Mouse (Mus musculus): ENCODE results near the gene Rrbp1. TPM values are rescaled to one million over a fixed set of nuclear protein-coding genes. Genes with fewer than 3 reads are reported as not detected.

The Rrbp1 gene
- total RNA-seq, 1 experiment from 2014 or later = 169 TPM

- no peak for ATAC-seq (replicated peaks in 1 of 2; ENCODE audit: insufficient read depth in 1 of 2, low FRiP score in 2 of 2, low TSS enrichment in 1 of 2, low read depth in 1 of 2, poor library complexity in 2 of 2, severe bottlenecking in 2 of 2)
Observed at GRCm38 (mm10) chr2:143909230-143909629, 101.8 kb downstream of the Rrbp1 start.

- no peak for ATAC-seq (replicated peaks in 1 of 2; ENCODE audit: insufficient read depth in 1 of 2, low FRiP score in 2 of 2, low TSS enrichment in 1 of 2, low read depth in 1 of 2, poor library complexity in 2 of 2, severe bottlenecking in 2 of 2)
Observed at GRCm38 (mm10) chr2:143904896-143905295, 106.2 kb downstream of the Rrbp1 start.

- no peak for ATAC-seq (replicated peaks in 1 of 2; ENCODE audit: insufficient read depth in 1 of 2, low FRiP score in 2 of 2, low TSS enrichment in 1 of 2, low read depth in 1 of 2, poor library complexity in 2 of 2, severe bottlenecking in 2 of 2)
Observed at GRCm38 (mm10) chr2:143903376-143904045, 107.6 kb downstream of the Rrbp1 start.

DNA sequence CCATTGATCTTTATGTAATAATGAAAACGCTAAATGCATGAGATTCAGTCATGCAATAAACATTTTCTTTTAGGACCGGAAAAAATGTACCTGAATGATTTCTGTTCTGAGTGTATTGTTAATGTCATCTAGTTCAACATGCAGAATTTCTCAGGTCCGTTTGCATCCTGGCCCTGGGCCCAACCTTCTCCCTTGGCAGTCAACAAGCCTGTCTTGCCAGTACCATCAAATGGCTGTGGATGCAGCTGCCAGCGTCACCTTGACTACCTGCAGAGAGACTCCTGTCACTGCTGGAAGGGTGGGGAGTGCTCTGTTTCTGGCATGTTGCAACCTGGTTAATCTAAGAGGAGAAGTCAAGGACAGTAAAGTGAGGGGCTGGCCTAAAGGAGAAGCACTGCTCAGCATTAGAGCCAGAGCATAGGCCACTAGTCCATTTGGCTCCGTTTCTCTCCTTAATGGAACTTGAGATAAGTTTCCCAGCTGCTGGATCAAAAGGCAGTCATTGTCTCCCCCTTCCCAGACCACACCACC, 110.2 kb downstream of the Rrbp1 start:
- ATAC-seq (replicated peaks in 1 of 2; ENCODE audit: insufficient read depth in 1 of 2, low FRiP score in 2 of 2, low TSS enrichment in 1 of 2, low read depth in 1 of 2, poor library complexity in 2 of 2, severe bottlenecking in 2 of 2) = no peak

GRCm38 (mm10) chr2:143899470-143900220, 111.4 kb downstream of the Rrbp1 start:
- ATAC-seq (replicated peaks in 1 of 2; ENCODE audit: insufficient read depth in 1 of 2, low FRiP score in 2 of 2, low TSS enrichment in 1 of 2, low read depth in 1 of 2, poor library complexity in 2 of 2, severe bottlenecking in 2 of 2) = peak in 1 of 2 experiments; percentile 14; a peak in 1 of 4 replicates

Other genes starting within 250 kb of the Rrbp1 start
- 0.75 TPM in 1 of 2 replicates, not detected in the other for gene Bfsp1, start 148.1 kb downstream of the Rrbp1 start, total RNA-seq (2017)
- gene Dstn, start 95.9 kb downstream of the Rrbp1 start, total RNA-seq (2017) = 133 and 204 TPM in 2 replicates
- not detected in 2 replicates for gene Banf2, start 21.8 kb upstream of the Rrbp1 start, total RNA-seq (2017)